Mouse (Mus musculus) midbrain, embryonic 16.5 days (tissue): Measurements from ENCODE around the gene Kcng1. TPM values are rescaled to one million over a fixed set of nuclear protein-coding genes. Genes with fewer than 3 reads are reported as not detected.

Experiments used
- ATAC-seq: fragments of 200-750 bp; cut with Nextera tagmentation; 2 replicates; pipeline ENCODE4 v1.8.0; 2017; ENCODE audit warnings: moderate TSS enrichment
- H3K27ac ChIP-seq: fragments of 300-500 bp; sonication (generic); 2 replicates; pipeline ENCODE4 v1.5.1; 2014; ENCODE audit warnings: mild to moderate bottlenecking, low read length, mixed read lengths
- H3K27me3 ChIP-seq: fragments of 300-500 bp; sonication (generic); 2 replicates; pipeline ENCODE4 v1.6.1; 2014; ENCODE audit warnings: low read depth, low read length, mixed read lengths; ENCODE audit not compliant: control insufficient read depth, insufficient read depth
- H3K36me3 ChIP-seq: fragments of 300-500 bp; sonication (generic); 2 replicates; pipeline ENCODE4 v1.6.1; 2014; ENCODE audit warnings: mild to moderate bottlenecking, low read length, moderate library complexity, mixed read lengths; ENCODE audit not compliant: control insufficient read depth, insufficient read depth
- H3K4me1 ChIP-seq: fragments of 300-500 bp; sonication (generic); 2 replicates; pipeline ENCODE4 v1.6.1; 2014; ENCODE audit warnings: mild to moderate bottlenecking, low read length, mixed read lengths; ENCODE audit not compliant: control insufficient read depth, insufficient read depth
- H3K4me2 ChIP-seq: fragments of 300-500 bp; sonication (generic); 2 replicates; pipeline ENCODE4 v1.6.1; 2014; ENCODE audit warnings: mild to moderate bottlenecking, low read length, mixed read lengths
- H3K4me3 ChIP-seq: fragments of 300-500 bp; sonication (generic); 2 replicates; pipeline ENCODE4 v1.5.1; 2014; ENCODE audit warnings: low read depth, mild to moderate bottlenecking, low read length, moderate library complexity, mixed read lengths
- H3K9ac ChIP-seq: fragments of 300-500 bp; sonication (generic); 2 replicates; pipeline ENCODE4 v1.6.1; 2014; ENCODE audit warnings: low read depth, low read length, mixed read lengths
- H3K9me3 ChIP-seq: fragments of 300-500 bp; sonication (generic); replicated peaks from 2 replicates; pipeline ENCODE4 v1.6.1; 2014; ENCODE audit warnings: mild to moderate bottlenecking, low read length, mixed read lengths; ENCODE audit not compliant: control insufficient read depth, poor library complexity, severe bottlenecking
- WGBS: fragments of 180-500 bp; shearing (Covaris S2); extraction: QIAGEN DNeasy Blood & Tissue Kit; methylation state at CpG from one replicate; pipeline ENCODE4 v1.1.7; 2014; 5-methylcytosine and 5-hydroxymethylcytosine counted together
- polyA plus RNA-seq: library from polyadenylated mRNA; unstranded; fragments of >200 nt; fragmentation: Nextera tagmentation; extraction: Ambion mirVana; gene quantifications from 2 replicates; pipeline ENCODE4 v1.2.1, GENCODE M21; 2015

Kcng1 gene
- polyA plus RNA-seq, 1 experiment from 2014 or later = 3.6 TPM

DNA sequence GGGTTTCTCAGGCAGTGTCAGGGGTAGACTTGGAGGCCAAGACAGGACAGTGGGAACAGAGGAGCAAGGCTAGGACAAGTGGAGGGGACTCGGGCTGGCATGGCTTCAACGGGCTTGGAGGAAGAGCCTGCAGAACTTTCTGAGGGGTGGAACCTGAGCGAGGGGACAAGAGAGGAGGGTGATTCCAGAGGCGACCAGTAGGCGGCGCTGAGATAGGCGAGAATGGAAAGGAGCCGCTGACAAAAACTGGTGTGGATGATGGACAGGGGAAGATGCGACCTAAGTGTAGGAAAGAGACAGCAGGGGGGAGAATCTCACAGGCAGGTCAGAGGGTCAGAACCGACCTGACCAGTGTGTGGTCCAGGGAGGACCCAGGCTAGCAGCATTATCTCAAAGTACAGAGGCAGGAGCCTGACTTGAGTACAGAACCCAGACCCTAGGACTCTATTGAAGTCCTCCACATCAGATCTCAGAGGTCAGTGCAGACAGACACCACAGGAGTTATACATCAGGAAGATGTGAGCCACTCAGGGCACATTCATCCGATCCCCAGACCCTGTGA lies 7.1 kb downstream of the Kcng1 start:
- 13% methylated on average over 11 of the region's 11 CpGs for WGBS
- Histone ChIP-seq H3K4me3 (no peak overlapping the region), H3K9ac (no peak overlapping the region), H3K4me2 (no peak overlapping the region), H3K4me1 (no peaks in the 10 kb centered on the region), H3K27me3 (peaks cover 6% of the 10 kb centered on the region), H3K27ac (no peak overlapping the region), H3K9me3 (no peaks in the 10 kb centered on the region), H3K36me3 (no peaks in the 10 kb centered on the region)
- no peak for ATAC-seq

DNA sequence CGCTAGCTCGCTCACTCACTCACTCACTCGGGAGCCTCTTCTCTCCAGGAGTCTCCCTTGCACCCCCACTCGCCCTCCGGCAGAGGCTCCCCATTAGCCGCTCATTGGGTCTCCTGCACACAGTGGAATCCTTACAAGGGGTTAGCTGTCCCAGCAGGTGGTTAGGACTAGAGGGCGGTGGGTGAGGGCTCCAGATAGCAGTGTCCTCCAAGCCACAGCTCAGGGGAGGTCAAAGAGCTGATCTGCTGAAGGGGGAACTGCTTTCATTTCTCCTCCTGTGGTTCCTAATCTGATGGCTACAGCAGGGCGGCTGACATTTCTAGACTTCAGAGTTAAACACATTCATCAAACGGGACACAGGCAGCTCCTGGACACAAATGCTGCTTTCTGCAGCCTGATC lies 8.1 kb downstream of the Kcng1 start:
- H3K36me3 ChIP-seq = no peaks in the 10 kb centered on the region; the same call in 1 of the 2 replicates

DNA sequence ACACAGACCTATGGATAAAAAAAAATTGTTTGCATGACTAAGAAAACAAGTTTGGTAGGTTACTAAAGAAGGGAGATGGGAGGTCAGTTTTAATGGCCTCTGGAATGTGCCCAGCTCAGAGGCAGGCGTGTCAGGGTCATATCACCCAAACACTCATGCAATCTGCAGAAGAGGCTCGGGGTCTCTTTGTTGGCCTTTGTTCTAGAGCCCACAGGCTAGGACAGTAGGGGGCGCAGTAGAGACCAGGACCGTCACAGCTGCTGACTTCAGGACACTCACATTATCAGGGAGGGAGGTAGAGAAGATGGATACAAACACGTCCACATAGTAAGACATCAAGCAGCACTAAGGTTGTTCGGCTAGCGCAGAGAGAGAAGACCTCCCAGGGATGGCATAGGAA lies 13.5 kb downstream of the Kcng1 start:
- 47% methylated on average over 7 of the region's 7 CpGs for WGBS
- Histone ChIP-seq H3K36me3 (no peaks in the 10 kb centered on the region; the same call in 1 of the 2 replicates), H3K4me3 (no peak overlapping the region), H3K27me3 (no peaks in the 10 kb centered on the region), H3K4me1 (no peaks in the 10 kb centered on the region), H3K9ac (no peak overlapping the region), H3K4me2 (no peak overlapping the region), H3K9me3 (no peaks in the 10 kb centered on the region; the same call in 1 of the 2 replicates), H3K27ac (no peak overlapping the region)
- no peak for ATAC-seq

More for the DNA sequence above, 8.1 kb downstream of the Kcng1 start:
- no peaks in the 10 kb centered on the region for H3K27me3 ChIP-seq
- WGBS = 42% methylated on average over 9 of the region's 9 CpGs
- no peak overlapping the region for H3K27ac ChIP-seq
- no peak for ATAC-seq
- no peak overlapping the region for H3K4me3 ChIP-seq
- H3K4me1 ChIP-seq = no peaks in the 10 kb centered on the region
- no peak overlapping the region for H3K4me2 ChIP-seq
- H3K9me3 ChIP-seq = no peaks in the 10 kb centered on the region; the same call in 1 of the 2 replicates
- H3K9ac ChIP-seq = no peak overlapping the region

DNA sequence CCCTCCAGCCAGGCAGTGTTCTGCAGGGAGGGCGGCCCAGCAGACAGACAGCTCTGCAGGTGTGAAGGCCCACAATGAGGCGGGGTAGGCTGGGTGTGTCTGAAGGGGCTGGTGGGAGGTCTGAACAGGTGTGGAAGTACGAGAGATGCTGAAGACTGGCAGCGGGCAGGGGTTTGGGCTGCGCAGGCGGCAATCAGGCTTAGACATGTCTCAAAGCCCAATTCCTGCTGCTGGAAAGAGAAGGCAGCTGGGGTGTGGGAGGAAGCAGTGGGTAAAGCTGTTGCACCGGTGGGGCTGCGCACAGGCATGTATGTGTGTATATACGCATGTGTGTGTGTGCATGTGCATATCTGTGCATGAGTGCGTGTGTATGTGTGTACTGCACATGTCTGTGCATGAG lies 20.6 kb downstream of the Kcng1 start:
- no peak overlapping the region for H3K27ac ChIP-seq
- H3K4me3 ChIP-seq = no peak overlapping the region
- H3K4me2 ChIP-seq = no peak overlapping the region
- H3K9ac ChIP-seq = no peak overlapping the region
- H3K9me3 ChIP-seq = no peaks in the 10 kb centered on the region
- no peak for ATAC-seq
- no peaks in the 10 kb centered on the region for H3K4me1 ChIP-seq
- 94% methylated on average over 10 of the region's 10 CpGs for WGBS
- H3K36me3 ChIP-seq = no peaks in the 10 kb centered on the region
- no peaks in the 10 kb centered on the region for H3K27me3 ChIP-seq

DNA sequence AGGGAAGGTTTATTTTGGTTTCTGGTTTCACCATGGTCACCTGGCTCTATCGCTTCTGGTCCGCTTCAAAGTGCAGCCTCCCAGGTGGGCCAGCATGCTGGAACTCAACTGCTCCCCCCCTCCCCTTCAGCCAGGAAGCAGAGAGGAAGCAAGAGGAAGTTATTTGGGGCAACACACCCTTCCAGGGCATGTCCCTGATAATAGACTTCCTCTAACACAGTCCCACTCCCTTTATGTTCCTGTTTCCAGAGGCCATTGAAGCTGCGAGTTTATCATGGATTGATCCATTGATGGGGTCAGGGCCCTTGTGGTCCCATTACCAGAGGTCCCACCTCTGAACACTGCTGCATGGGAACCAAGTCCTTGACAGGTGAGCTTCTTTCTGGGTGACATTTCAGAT lies 21.4 kb downstream of the Kcng1 start:
- Histone ChIP-seq H3K4me3 (no peak overlapping the region), H3K4me2 (no peak overlapping the region), H3K27me3 (no peaks in the 10 kb centered on the region), H3K4me1 (no peaks in the 10 kb centered on the region), H3K27ac (no peak overlapping the region), H3K36me3 (no peaks in the 10 kb centered on the region), H3K9me3 (no peaks in the 10 kb centered on the region), H3K9ac (no peak overlapping the region)
- WGBS = 93% methylated on average over 3 of the region's 3 CpGs
- ATAC-seq = no peak

DNA sequence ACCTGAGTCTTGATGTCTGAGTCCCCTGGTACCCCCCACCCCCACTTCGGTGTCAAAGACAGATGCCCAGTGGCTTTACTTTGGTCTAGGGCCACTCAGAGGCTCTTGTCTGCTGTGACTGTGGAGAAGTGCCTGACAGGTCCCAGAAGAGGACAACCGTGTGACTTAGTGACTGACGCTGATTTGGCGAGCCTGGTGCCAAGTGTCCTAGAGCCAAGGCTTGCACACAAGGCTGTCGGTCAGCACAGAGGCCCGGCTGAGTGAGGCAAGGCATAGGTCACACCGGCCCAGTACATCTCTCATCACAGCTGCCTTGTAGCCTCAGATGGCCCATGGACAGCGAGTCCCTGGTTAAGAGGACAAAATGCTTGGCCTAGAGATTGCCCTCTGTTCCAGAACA lies 22.5 kb downstream of the Kcng1 start:
- Histone ChIP-seq H3K4me2 (no peak overlapping the region), H3K27me3 (no peaks in the 10 kb centered on the region), H3K9me3 (no peaks in the 10 kb centered on the region), H3K4me1 (no peaks in the 10 kb centered on the region), H3K36me3 (no peaks in the 10 kb centered on the region), H3K27ac (no peak overlapping the region), H3K4me3 (no peak overlapping the region), H3K9ac (no peak overlapping the region)
- 90% methylated on average over 8 of the region's 8 CpGs for WGBS
- no peak for ATAC-seq

DNA sequence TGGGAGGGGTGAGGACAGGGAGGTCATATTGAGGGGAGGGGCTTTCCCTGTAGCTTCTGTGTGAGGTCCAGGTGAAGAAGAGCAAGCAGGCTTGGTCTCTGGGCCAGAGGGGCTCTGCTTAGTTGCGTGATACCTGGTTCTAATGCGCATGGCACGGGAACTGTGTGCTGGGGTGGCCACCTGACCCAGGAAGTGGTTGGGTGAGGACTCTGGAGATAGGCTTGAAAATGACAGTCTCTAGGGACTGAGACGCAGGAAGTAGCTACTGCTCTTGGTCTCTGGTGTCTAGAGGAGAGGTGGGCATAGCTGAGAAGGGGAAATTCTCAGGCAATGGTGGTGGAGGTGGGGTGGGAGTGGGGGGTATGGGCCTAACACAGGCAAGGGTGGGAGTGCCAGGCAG lies 24.3 kb downstream of the Kcng1 start:
- H3K27ac ChIP-seq = no peak overlapping the region
- ATAC-seq = no peak
- no peaks in the 10 kb centered on the region for H3K36me3 ChIP-seq
- no peak overlapping the region for H3K4me2 ChIP-seq
- no peaks in the 10 kb centered on the region for H3K27me3 ChIP-seq
- 96% methylated on average over 4 of the region's 4 CpGs for WGBS
- no peak overlapping the region for H3K9ac ChIP-seq
- H3K9me3 ChIP-seq = no peaks in the 10 kb centered on the region
- H3K4me1 ChIP-seq = no peaks in the 10 kb centered on the region
- H3K4me3 ChIP-seq = no peak overlapping the region

DNA sequence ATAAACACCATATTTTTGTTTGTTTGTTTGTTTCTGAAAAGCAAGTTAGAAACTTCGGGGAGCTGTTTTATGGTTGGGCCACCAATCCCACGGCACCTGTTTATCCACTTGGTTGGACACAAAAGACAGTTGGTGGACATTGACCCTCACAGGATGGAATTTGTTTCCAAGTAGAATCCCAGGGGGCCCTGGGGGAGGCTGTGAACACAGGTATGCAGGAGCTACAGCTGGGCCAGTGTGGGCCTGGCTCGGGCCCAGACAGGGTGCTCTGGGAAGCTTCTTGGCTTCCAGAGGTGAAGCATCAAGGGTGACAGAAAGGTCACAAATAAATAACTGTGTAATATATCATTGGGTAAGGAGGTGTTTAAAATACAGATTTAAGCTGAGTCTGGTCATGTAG lies 25.0 kb downstream of the Kcng1 start:
- Histone ChIP-seq H3K4me3 (no peak overlapping the region), H3K4me2 (no peak overlapping the region), H3K4me1 (no peaks in the 10 kb centered on the region), H3K9ac (no peak overlapping the region), H3K27me3 (no peaks in the 10 kb centered on the region; the same call in 1 of the 2 replicates), H3K9me3 (no peaks in the 10 kb centered on the region), H3K27ac (no peak overlapping the region), H3K36me3 (no peaks in the 10 kb centered on the region)
- 90% methylated on average over 3 of the region's 3 CpGs for WGBS
- ATAC-seq = no peak

DNA sequence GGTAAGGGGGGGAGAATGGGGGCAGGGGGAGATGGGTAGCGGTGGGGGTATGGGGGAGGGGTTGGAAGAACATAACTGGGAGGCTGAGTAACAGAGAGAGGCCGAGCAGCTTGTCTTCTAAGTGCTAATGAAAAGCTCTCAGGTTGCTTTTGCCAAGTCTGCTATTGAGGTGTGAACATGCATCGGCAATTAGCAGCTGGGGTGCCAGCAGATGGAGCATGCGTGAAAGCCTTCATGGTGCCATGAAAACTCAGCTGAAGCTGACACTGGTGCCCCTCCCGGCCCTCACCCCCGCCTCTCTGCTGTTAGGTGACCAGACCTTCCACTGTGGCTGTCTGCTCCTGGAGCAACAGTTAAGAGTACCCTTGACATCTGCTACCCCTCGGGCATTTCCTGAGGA lies 27.7 kb downstream of the Kcng1 start:
- Histone ChIP-seq H3K27ac (no peak overlapping the region), H3K27me3 (no peaks in the 10 kb centered on the region; the same call in 1 of the 2 replicates), H3K4me2 (no peak overlapping the region), H3K4me1 (no peaks in the 10 kb centered on the region), H3K9ac (no peak overlapping the region), H3K4me3 (no peak overlapping the region), H3K36me3 (no peaks in the 10 kb centered on the region), H3K9me3 (no peaks in the 10 kb centered on the region)
- 80% methylated on average over 7 of the region's 7 CpGs for WGBS
- no peak for ATAC-seq
